Mouse (Mus musculus): ENCODE measurements around the gene Son. TPM values are rescaled to one million over a fixed set of nuclear protein-coding genes. Genes with fewer than 3 reads are reported as not detected.
"Not testable (repeated sequence)": the region's sequence is repeated elsewhere in the genome, so short reads cannot be mapped to it uniquely, and the experiment has no call there.

Gene Son
- polyA plus RNA-seq, 1 experiment = 78.0 TPM

DNA sequence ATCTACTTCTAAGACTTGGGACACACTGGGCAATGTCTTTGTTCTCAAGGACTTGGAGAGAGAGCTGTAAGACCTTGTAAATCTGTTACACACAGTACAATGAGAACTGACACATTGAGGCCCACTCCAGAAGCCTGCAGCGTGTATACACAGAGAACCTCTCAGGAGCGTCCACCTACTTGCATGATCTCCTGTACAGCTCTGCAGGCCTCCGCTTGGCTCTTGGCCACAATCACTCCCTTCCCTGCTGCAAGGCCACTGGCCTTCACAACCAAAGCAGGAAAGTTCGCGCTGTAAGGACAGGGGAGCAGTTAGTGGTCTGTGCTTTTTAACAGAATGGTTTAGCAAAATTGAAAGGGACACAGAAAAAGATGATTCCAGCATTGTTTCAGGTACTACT, 8.1 kb upstream of the Son start:
- 94% methylated on average over 5 of the region's 5 CpGs for WGBS
- peaks cover 8% of the 10 kb centered on the region for H3K36me3 ChIP-seq (ENCODE audit: control insufficient read depth, insufficient read depth, low read length)
- H3K4me3 ChIP-seq (ENCODE audit: insufficient read depth, low read depth, low read length) = no peak overlapping the region
- no peak overlapping the region for H3K27ac ChIP-seq (ENCODE audit: insufficient read depth, low read depth, low read length)
- H3K27me3 ChIP-seq (replicated peaks; ENCODE audit: control insufficient read depth, insufficient read depth, low read length) = no peaks in the 10 kb centered on the region
- TF ChIP-seq POLR2A (IDR thresholded peaks at IDR 0.05; ENCODE audit: low read depth, low read length) (no peak), CTCF (conservative IDR thresholded peaks at IDR 0.05; ENCODE audit: insufficient read depth, insufficient read length, low read depth, low read length) (no peak)
- no peak for DNase-seq
- H3K4me1 ChIP-seq (ENCODE audit: control insufficient read depth, insufficient read depth, low read length) = no peaks in the 10 kb centered on the region

GRCm38 (mm10) chr16:91639636-91640035, 7.7 kb upstream of the Son start:
- TF ChIP-seq CTCF (conservative IDR thresholded peaks at IDR 0.05; ENCODE audit: insufficient read depth, insufficient read length, low read depth, low read length) (no peak), POLR2A (IDR thresholded peaks at IDR 0.05; ENCODE audit: low read depth, low read length) (no peak)
- Histone ChIP-seq H3K4me3 (ENCODE audit: insufficient read depth, low read depth, low read length) (no peak overlapping the region), H3K27ac (ENCODE audit: insufficient read depth, low read depth, low read length) (no peak overlapping the region), H3K4me1 (ENCODE audit: control insufficient read depth, insufficient read depth, low read length) (no peaks in the 10 kb centered on the region), H3K27me3 (replicated peaks; ENCODE audit: control insufficient read depth, insufficient read depth, low read length) (no peaks in the 10 kb centered on the region), H3K36me3 (ENCODE audit: control insufficient read depth, insufficient read depth, low read length) (peaks cover 8% of the 10 kb centered on the region)
- no peak for DNase-seq
- WGBS = 94% methylated on average over 2 of the region's 2 CpGs

DNA sequence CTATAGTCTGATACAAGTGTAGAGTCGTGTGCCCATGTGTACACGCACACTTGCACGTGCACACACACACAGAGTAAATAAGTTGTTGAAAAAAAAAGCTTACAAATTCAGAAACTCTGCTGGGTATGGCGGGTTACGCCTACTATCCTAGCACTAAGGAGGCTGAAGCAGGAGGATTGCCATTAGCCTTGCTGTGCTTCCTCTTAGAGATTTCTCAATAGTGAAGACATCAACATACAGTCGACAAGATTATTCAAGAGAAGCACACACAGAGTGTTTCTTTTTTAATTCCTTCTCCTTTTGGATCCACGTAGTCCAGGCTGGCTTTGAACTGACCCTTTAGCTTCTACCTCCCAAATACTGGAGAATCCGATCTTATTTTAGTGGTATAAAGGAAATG, 7.1 kb upstream of the Son start:
- WGBS = 94% methylated on average over 8 of the region's 8 CpGs
- Histone ChIP-seq H3K27ac (ENCODE audit: insufficient read depth, low read depth, low read length) (no peak overlapping the region), H3K36me3 (ENCODE audit: control insufficient read depth, insufficient read depth, low read length) (peaks cover 8% of the 10 kb centered on the region), H3K4me1 (ENCODE audit: control insufficient read depth, insufficient read depth, low read length) (no peaks in the 10 kb centered on the region), H3K4me3 (ENCODE audit: insufficient read depth, low read depth, low read length) (no peak overlapping the region), H3K27me3 (replicated peaks; ENCODE audit: control insufficient read depth, insufficient read depth, low read length) (no peaks in the 10 kb centered on the region)
- TF ChIP-seq POLR2A (IDR thresholded peaks at IDR 0.05; ENCODE audit: low read depth, low read length) = no peak
- no peak for TF ChIP-seq CTCF (conservative IDR thresholded peaks at IDR 0.05; ENCODE audit: insufficient read depth, insufficient read length, low read depth, low read length)
- DNase-seq = no peak

GRCm38 (mm10) chr16:91644901-91645300, 2.4 kb upstream of the Son start:
- 87% methylated on average over 2 of the region's 2 CpGs for WGBS
- Histone ChIP-seq H3K36me3 (ENCODE audit: control insufficient read depth, insufficient read depth, low read length) (peaks cover 4% of the 10 kb centered on the region), H3K27ac (ENCODE audit: insufficient read depth, low read depth, low read length) (no peak overlapping the region), H3K4me1 (ENCODE audit: control insufficient read depth, insufficient read depth, low read length) (peaks cover 6% of the 10 kb centered on the region; the same call in 1 of the 2 replicates), H3K4me3 (ENCODE audit: insufficient read depth, low read depth, low read length) (no peak overlapping the region), H3K27me3 (replicated peaks; ENCODE audit: control insufficient read depth, insufficient read depth, low read length) (no peaks in the 10 kb centered on the region)
- no peak for TF ChIP-seq CTCF (conservative IDR thresholded peaks at IDR 0.05; ENCODE audit: insufficient read depth, insufficient read length, low read depth, low read length)
- no peak for TF ChIP-seq POLR2A (IDR thresholded peaks at IDR 0.05; ENCODE audit: low read depth, low read length)
- DNase-seq = no peak

- 50% methylated on average over 1 of the region's 2 CpGs for WGBS
- not testable (repeated sequence) for DNase-seq; H3K4me1 ChIP-seq (ENCODE audit: control insufficient read depth, insufficient read depth, low read length); H3K27me3 ChIP-seq (replicated peaks; ENCODE audit: control insufficient read depth, insufficient read depth, low read length); H3K4me3 ChIP-seq (ENCODE audit: insufficient read depth, low read depth, low read length); H3K36me3 ChIP-seq (ENCODE audit: control insufficient read depth, insufficient read depth, low read length); H3K27ac ChIP-seq (ENCODE audit: insufficient read depth, low read depth, low read length)
Observed at GRCm38 (mm10) chr16:91645420-91645819, 1.9 kb upstream of the Son start.

DNA sequence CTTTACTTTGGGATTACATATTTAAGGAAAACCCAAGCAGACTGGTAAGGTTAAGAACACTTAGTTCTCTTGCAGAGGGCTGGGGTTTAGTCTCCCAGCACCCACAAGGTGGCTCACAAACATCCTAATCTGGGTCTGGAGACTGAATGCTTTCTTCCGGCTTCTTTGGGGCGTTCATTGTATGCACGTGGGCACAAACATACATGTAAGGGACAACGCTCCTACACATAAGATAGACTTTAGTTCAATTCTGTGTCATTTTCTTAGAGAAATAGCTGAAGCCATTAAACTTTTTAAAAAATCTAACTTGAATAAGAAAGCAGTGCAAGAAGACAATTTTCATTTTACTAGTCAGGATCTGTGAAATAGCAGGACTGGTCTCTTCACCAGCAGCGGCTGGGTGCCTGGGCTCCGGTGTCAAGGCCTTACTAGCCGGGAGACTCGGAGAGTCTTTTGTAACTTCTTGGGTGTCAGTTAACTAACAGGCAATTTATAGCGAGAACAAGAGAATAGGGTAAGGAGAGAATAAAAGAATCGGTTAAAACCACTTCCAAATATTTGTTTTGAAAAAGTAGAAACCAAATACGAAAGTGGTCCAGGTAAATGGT, 1.2 kb upstream of the Son start:
- peak; percentile 23 for DNase-seq
- H3K36me3 ChIP-seq (ENCODE audit: control insufficient read depth, insufficient read depth, low read length) = peaks cover 3% of the 10 kb centered on the region
- no peaks in the 10 kb centered on the region for H3K27me3 ChIP-seq (replicated peaks; ENCODE audit: control insufficient read depth, insufficient read depth, low read length)
- WGBS = 4% methylated on average over 11 of the region's 11 CpGs
- no peak for TF ChIP-seq CTCF (conservative IDR thresholded peaks at IDR 0.05; ENCODE audit: insufficient read depth, insufficient read length, low read depth, low read length)
- TF ChIP-seq POLR2A (IDR thresholded peaks at IDR 0.05; ENCODE audit: low read depth, low read length) = no peak
- H3K27ac ChIP-seq (ENCODE audit: insufficient read depth, low read depth, low read length) = no peak overlapping the region
- H3K4me3 ChIP-seq (ENCODE audit: insufficient read depth, low read depth, low read length) = peak overlapping the region; percentile 81
- H3K4me1 ChIP-seq (ENCODE audit: control insufficient read depth, insufficient read depth, low read length) = peaks cover 6% of the 10 kb centered on the region; the same call in 1 of the 2 replicates

- no peaks in the 10 kb centered on the region for H3K27me3 ChIP-seq (replicated peaks; ENCODE audit: control insufficient read depth, insufficient read depth, low read length)
- TF ChIP-seq CTCF (conservative IDR thresholded peaks at IDR 0.05; ENCODE audit: insufficient read depth, insufficient read length, low read depth, low read length) = no peak
- TF ChIP-seq POLR2A (IDR thresholded peaks at IDR 0.05; ENCODE audit: low read depth, low read length) = peak; percentile 93
- peak within 1 kb of the TSS; percentile 98 for H3K27ac ChIP-seq (ENCODE audit: insufficient read depth, low read depth, low read length)
- no peaks in the 10 kb centered on the region; the same call in 1 of the 2 replicates for H3K36me3 ChIP-seq (ENCODE audit: control insufficient read depth, insufficient read depth, low read length)
- peak within 1 kb of the TSS; percentile 81 for H3K4me3 ChIP-seq (ENCODE audit: insufficient read depth, low read depth, low read length)
- DNase-seq = peak; percentile 97
- WGBS = under 1% methylated on average over 59 of the region's 59 CpGs
- peaks cover 6% of the 10 kb centered on the region; the same call in 1 of the 2 replicates for H3K4me1 ChIP-seq (ENCODE audit: control insufficient read depth, insufficient read depth, low read length)
Observed at GRCm38 (mm10) chr16:91646681-91647419, 456 bp upstream of the Son start, which contains the start of gene Gart. Gene Gart (minus strand): TSS chr16:91646952.
